Mouse (Mus musculus): Measurements from ENCODE around the gene Gm49318. TPM values are rescaled to one million over a fixed set of nuclear protein-coding genes. Genes with fewer than 3 reads are reported as not detected.

Gene Gm49318
- total RNA-seq, 2 experiments from 2014 or later = not detected

DNA sequence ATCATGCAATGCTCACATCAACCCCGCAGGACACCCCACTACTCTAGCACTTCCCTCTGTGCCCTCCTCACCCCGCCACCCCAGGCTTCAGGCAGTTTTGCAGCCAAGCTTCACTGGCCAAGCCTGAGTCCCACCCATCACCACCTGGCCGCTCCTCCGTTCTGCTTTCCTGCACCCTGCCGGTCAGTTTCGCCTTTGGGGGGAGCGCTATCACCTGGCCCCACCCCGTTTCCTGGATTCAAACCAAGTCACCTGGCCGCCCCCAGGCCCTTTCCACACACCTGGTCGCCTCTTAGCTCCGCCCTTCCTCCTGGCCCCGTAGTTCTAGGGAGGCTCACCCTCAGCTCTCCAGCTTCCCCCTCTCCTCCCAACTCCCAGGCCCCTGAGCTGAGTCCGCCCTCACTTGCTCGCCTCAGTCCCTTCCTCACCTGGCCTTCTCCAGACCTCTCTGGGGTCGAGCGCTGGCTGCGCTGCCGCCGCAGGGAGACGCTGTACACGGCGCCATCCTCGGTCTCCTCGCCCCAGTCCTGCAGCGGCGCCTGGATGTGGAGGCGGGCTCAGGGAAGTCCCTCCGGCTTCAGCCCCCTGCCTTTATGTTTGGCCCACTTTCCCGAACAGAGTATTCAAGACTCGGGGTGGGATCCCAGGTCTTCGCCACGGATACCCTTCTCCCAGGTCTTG lies 82.5 kb downstream of the Gm49318 start:
- no peak for DNase-seq (ENCODE audit: low spot score)
- intact Hi-C loops (cut with DNase I) = no loop called here

DNA sequence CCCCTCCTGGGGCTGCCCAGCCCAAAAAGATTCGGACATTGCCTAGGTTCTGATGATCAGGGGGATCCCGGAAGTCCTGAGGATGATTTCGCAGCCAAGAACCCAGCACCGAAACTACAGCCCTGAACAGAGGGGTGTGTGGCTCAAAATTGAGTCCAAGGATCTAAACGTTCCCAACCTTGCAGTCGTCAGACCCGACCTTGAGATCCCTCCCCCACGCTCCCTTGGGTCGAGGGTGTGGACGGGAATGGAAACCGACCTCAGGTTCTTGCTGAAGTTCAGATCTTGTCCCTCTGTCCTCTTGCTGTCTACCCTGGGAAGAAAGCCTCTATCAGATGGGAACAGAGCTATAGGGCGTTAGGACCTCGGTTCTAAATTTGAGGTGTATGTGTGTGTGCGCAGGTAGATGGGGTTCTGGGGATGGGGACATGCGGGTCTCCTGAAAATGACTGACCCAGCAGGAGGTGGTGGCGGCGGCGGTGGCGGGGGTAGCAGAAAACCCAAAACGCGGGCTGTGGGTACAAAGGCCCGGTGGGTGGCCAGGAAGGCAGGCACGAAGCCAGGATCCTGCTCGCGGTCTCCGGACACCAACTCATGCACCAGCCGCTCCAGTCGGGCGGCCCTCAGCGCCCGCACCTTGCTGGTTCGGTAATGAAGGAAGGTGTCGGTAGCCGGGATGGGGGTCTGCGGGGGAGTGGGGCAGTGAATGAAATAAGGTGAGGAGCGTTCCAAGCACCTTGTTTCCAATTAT lies 83.3 kb downstream of the Gm49318 start:
- intact Hi-C loops (cut with DNase I) = no loop called here
- DNase-seq (ENCODE audit: low spot score) = no peak

Small RNA genes within 50 kb of the gene (microRNA-seq; reads per million reads assigned to microRNA genes)
- not detected for gene Mir7084

Other genes with a start within 250 kb of the Gm49318 start
- not detected for gene Angptl8, start 235.7 kb downstream of the Gm49318 start, total RNA-seq (2021)
- gene Dock6, start 218.6 kb downstream of the Gm49318 start, total RNA-seq (2021) = 10 to 100 TPM; 34.9 to 36.9 TPM
- 10 to 100 TPM in 1 of 2 experiments, 1 to 10 TPM in 1; 9.2 to 12.1 TPM for gene Rab3d, start 153.1 kb downstream of the Gm49318 start, total RNA-seq (2021)
- gene Ccdc159, start 143.8 kb downstream of the Gm49318 start, total RNA-seq (2021) = 1 to 10 TPM; 1.8 to 2.8 TPM
- 10 to 100 TPM; 39.4 to 46.2 TPM for gene Tmem205, start 143.7 kb downstream of the Gm49318 start, total RNA-seq (2021)
- gene Plppr2, start 134.2 kb downstream of the Gm49318 start, total RNA-seq (2021) = 1 to 10 TPM; 1.5 to 2.0 TPM
- gene Swsap1, start 115.5 kb downstream of the Gm49318 start, total RNA-seq (2021) = 1 to 10 TPM; 5.8 to 7.4 TPM
- gene Epor, start 107.8 kb downstream of the Gm49318 start, total RNA-seq (2021) = 1 to 10 TPM in 1 of 2 experiments, under 1 TPM in 1; 0.83 to 1.6 TPM
- 1 to 10 TPM; 2.0 to 3.2 TPM for gene Rgl3, start 81.8 kb downstream of the Gm49318 start, total RNA-seq (2021)
- not detected for gene Ccdc151, start 68.6 kb downstream of the Gm49318 start, total RNA-seq (2021)
- 10 to 100 TPM; 63.0 to 71.8 TPM for gene Prkcsh, start 68.5 kb downstream of the Gm49318 start, total RNA-seq (2021)
- under 1 TPM; 0.21 to 0.50 TPM for gene Elavl3, start 19.2 kb downstream of the Gm49318 start, total RNA-seq (2021)
- gene Zfp653, start 117 bp upstream of the Gm49318 start, total RNA-seq (2021) = 1 to 10 TPM; 4.0 to 4.3 TPM
- gene Ecsit, start 14.2 kb upstream of the Gm49318 start, total RNA-seq (2021) = 100 to 1,000 TPM; 103 TPM
- gene Cnn1, start 28.0 kb upstream of the Gm49318 start, total RNA-seq (2021) = 10 to 100 TPM in 1 of 2 experiments, 1 to 10 TPM in 1; 7.6 to 10.4 TPM
- gene Elof1, start 45.9 kb upstream of the Gm49318 start, total RNA-seq (2021) = 10 to 100 TPM; 36.8 to 39.8 TPM
- gene Acp5, start 64.5 kb upstream of the Gm49318 start, total RNA-seq (2021) = 1 to 10 TPM; 1.6 to 3.5 TPM
- gene Pigyl, start 85.6 kb upstream of the Gm49318 start, total RNA-seq (2021) = 10 to 100 TPM; 50.3 to 52.6 TPM
- under 1 TPM; 0.16 to 0.31 TPM for gene Zfp872, start 116.8 kb upstream of the Gm49318 start, total RNA-seq (2021)
- gene Zfp809, start 154.5 kb upstream of the Gm49318 start, total RNA-seq (2021) = 10 to 100 TPM; 29.4 to 30.7 TPM
- under 1 TPM; 0.26 to 0.31 TPM for gene Zfp599, start 188.6 kb upstream of the Gm49318 start, total RNA-seq (2021)
- gene Zfp810, start 236.4 kb upstream of the Gm49318 start, total RNA-seq (2021) = 1 to 10 TPM; 4.4 to 6.3 TPM